Mouse (Mus musculus) hindbrain, embryonic 11.5 days (tissue): ENCODE measurements around the gene Ccnt2. TPM values are rescaled to one million over a fixed set of nuclear protein-coding genes. Genes with fewer than 3 reads are reported as not detected.

Experiments used
- ATAC-seq: fragments of 200-750 bp; cut with Nextera tagmentation; 2 replicates; pipeline ENCODE4 v1.8.0; 2017; ENCODE audit warnings: mild to moderate bottlenecking, moderate TSS enrichment, moderate library complexity; ENCODE audit not compliant: low FRiP score
- DNase-seq: peaks from one replicate; pipeline ENCODE4 v3.0.0-alpha.2; 2015; ENCODE audit warnings: low spot score
- H3K27ac ChIP-seq: fragments of 300-500 bp; sonication (generic); 2 replicates; pipeline ENCODE4 v1.5.1; 2014; ENCODE audit warnings: mild to moderate bottlenecking, low read depth, low read length
- H3K27me3 ChIP-seq: fragments of 300-500 bp; sonication (generic); 2 replicates; pipeline ENCODE4 v1.6.1; 2014; ENCODE audit warnings: mild to moderate bottlenecking, low read length, moderate library complexity, mixed read lengths; ENCODE audit not compliant: control insufficient read depth, insufficient read depth
- H3K36me3 ChIP-seq: fragments of 300-500 bp; sonication (generic); 2 replicates; pipeline ENCODE4 v1.6.1; 2014; ENCODE audit warnings: mild to moderate bottlenecking, low read length, moderate library complexity, mixed read lengths; ENCODE audit not compliant: control insufficient read depth, insufficient read depth
- H3K4me1 ChIP-seq: fragments of 300-500 bp; sonication (generic); replicated peaks from 2 replicates; pipeline ENCODE4 v1.6.1; 2014; ENCODE audit warnings: low read length, mixed read lengths; ENCODE audit not compliant: control insufficient read depth, insufficient read depth
- H3K4me2 ChIP-seq: fragments of 300-500 bp; sonication (generic); replicated peaks from 2 replicates; pipeline ENCODE4 v1.6.1; 2014; ENCODE audit warnings: mild to moderate bottlenecking, low read depth, low read length
- H3K4me3 ChIP-seq: fragments of 300-500 bp; sonication (generic); 2 replicates; pipeline ENCODE4 v1.5.1; 2014; ENCODE audit warnings: low read depth, low read length
- H3K9ac ChIP-seq: fragments of 300-500 bp; sonication (generic); 2 replicates; pipeline ENCODE4 v1.6.1; 2014; ENCODE audit warnings: low read depth, low read length
- H3K9me3 ChIP-seq: fragments of 300-500 bp; sonication (generic); 2 replicates; pipeline ENCODE4 v1.6.1; 2016; ENCODE audit warnings: low read length; ENCODE audit not compliant: control insufficient read depth
- WGBS: fragments of 180-500 bp; shearing (Covaris S2); extraction: QIAGEN DNeasy Blood & Tissue Kit; methylation state at CpG from one replicate; pipeline ENCODE4 v1.1.7; 2014; 5-methylcytosine and 5-hydroxymethylcytosine counted together
- polyA plus RNA-seq: library from polyadenylated mRNA; unstranded; fragments of >200 nt; fragmentation: Nextera tagmentation; extraction: Ambion mirVana; gene quantifications from 2 replicates; pipeline ENCODE4 v1.2.1, GENCODE M21; 2014

Ccnt2 gene
- polyA plus RNA-seq = 94.1 and 123 TPM in 2 replicates

GRCm38 (mm10) chr1:127773803-127774500 is at the start of gene Ccnt2:
Gene Ccnt2, plus strand, starts transcription at chr1:127774164.
- ATAC-seq (peak; percentile 99), DNase-seq (peak; percentile 99)
- no peaks in the 10 kb centered on the region for H3K9me3 ChIP-seq
- H3K27me3 ChIP-seq = no peaks in the 10 kb centered on the region
- H3K4me2 ChIP-seq = peak within 1 kb of the TSS; percentile 80
- peak within 1 kb of the TSS; percentile 91 for H3K27ac ChIP-seq
- WGBS = under 1% methylated on average over 58 of the region's 63 CpGs
- H3K9ac ChIP-seq = peak within 1 kb of the TSS; percentile 94
- H3K4me1 ChIP-seq = peaks cover 2% of the 10 kb centered on the region; the same call in 1 of the 2 replicates
- no peaks in the 10 kb centered on the region; the same call in 1 of the 2 replicates for H3K36me3 ChIP-seq
- peak within 1 kb of the TSS; percentile 95 for H3K4me3 ChIP-seq

- Histone ChIP-seq H3K9me3 (no peaks in the 10 kb centered on the region), H3K27ac (no peak within 1 kb of the TSS), H3K9ac (no peak within 1 kb of the TSS), H3K4me2 (no peak within 1 kb of the TSS), H3K27me3 (no peaks in the 10 kb centered on the region), H3K4me1 (no peaks in the 10 kb centered on the region), H3K4me3 (no peak within 1 kb of the TSS), H3K36me3 (no peaks in the 10 kb centered on the region)
- 91% methylated on average over 4 of the region's 4 CpGs for WGBS
- no peak for DNase-seq
- ATAC-seq = no peak
Observed at GRCm38 (mm10) chr1:127729096-127729495, 44.9 kb upstream of the Ccnt2 start, which contains the start of gene Acmsd. Gene Acmsd, plus strand, starts transcription at chr1:127729413.

- 62% methylated on average over 3 of the region's 3 CpGs for WGBS
- Histone ChIP-seq H3K4me2 (no peak overlapping the region), H3K4me1 (no peaks in the 10 kb centered on the region), H3K9ac (no peak overlapping the region), H3K27me3 (no peaks in the 10 kb centered on the region), H3K36me3 (no peaks in the 10 kb centered on the region), H3K27ac (no peak overlapping the region), H3K4me3 (no peak overlapping the region), H3K9me3 (no peaks in the 10 kb centered on the region)
- DNase-seq (no peak), ATAC-seq (no peak)
Observed at GRCm38 (mm10) chr1:127731086-127731485, 42.9 kb upstream of the Ccnt2 start.

GRCm38 (mm10) chr1:127732435-127732834 is 41.5 kb upstream of the Ccnt2 start:
- Histone ChIP-seq H3K4me1 (no peaks in the 10 kb centered on the region), H3K4me2 (no peak overlapping the region), H3K9ac (no peak overlapping the region)

GRCm38 (mm10) chr1:127732841-127733240 is 41.1 kb upstream of the Ccnt2 start:
- Histone ChIP-seq H3K9ac (no peak overlapping the region), H3K27me3 (no peaks in the 10 kb centered on the region), H3K4me3 (no peak overlapping the region), H3K36me3 (no peaks in the 10 kb centered on the region), H3K27ac (no peak overlapping the region), H3K4me1 (no peaks in the 10 kb centered on the region), H3K4me2 (no peak overlapping the region), H3K9me3 (no peaks in the 10 kb centered on the region)
- ATAC-seq (no peak), DNase-seq (no peak)
- 82% methylated on average over 3 of the region's 3 CpGs for WGBS

More at GRCm38 (mm10) chr1:127732435-127732834, 41.5 kb upstream of the Ccnt2 start:
- Histone ChIP-seq H3K36me3 (no peaks in the 10 kb centered on the region), H3K27me3 (no peaks in the 10 kb centered on the region), H3K27ac (no peak overlapping the region), H3K4me3 (no peak overlapping the region), H3K9me3 (no peaks in the 10 kb centered on the region)
- 90% methylated on average over 3 of the region's 3 CpGs for WGBS
- DNase-seq = no peak
- no peak for ATAC-seq

- Histone ChIP-seq H3K36me3 (no peaks in the 10 kb centered on the region), H3K27me3 (no peaks in the 10 kb centered on the region), H3K4me1 (no peaks in the 10 kb centered on the region), H3K27ac (no peak overlapping the region), H3K4me3 (no peak overlapping the region), H3K9ac (no peak overlapping the region), H3K9me3 (no peaks in the 10 kb centered on the region), H3K4me2 (no peak overlapping the region)
- DNase-seq (no peak), ATAC-seq (no peak)
- 74% methylated on average over 3 of the region's 3 CpGs for WGBS
Observed at GRCm38 (mm10) chr1:127735356-127735755, 38.6 kb upstream of the Ccnt2 start.

- Histone ChIP-seq H3K36me3 (no peaks in the 10 kb centered on the region), H3K27ac (no peak overlapping the region), H3K9ac (no peak overlapping the region), H3K27me3 (no peaks in the 10 kb centered on the region), H3K9me3 (no peaks in the 10 kb centered on the region; the same call in 1 of the 2 replicates), H3K4me2 (no peak overlapping the region), H3K4me3 (no peak overlapping the region), H3K4me1 (no peaks in the 10 kb centered on the region)
- DNase-seq (no peak), ATAC-seq (no peak)
- WGBS = 81% methylated on average over 11 of the region's 11 CpGs
Observed at GRCm38 (mm10) chr1:127750401-127751102, 23.4 kb upstream of the Ccnt2 start.

- Histone ChIP-seq H3K4me2 (no peak overlapping the region), H3K36me3 (no peaks in the 10 kb centered on the region), H3K9ac (no peak overlapping the region), H3K4me1 (no peaks in the 10 kb centered on the region), H3K9me3 (no peaks in the 10 kb centered on the region), H3K27ac (no peak overlapping the region), H3K4me3 (no peak overlapping the region), H3K27me3 (no peaks in the 10 kb centered on the region)
- DNase-seq = no peak
- no peak for ATAC-seq
- 83% methylated on average over 4 of the region's 4 CpGs for WGBS
Observed at GRCm38 (mm10) chr1:127755806-127756205, 18.2 kb upstream of the Ccnt2 start.
